Mouse (Mus musculus) cerebellum, postnatal 10 days (tissue): ENCODE measurements around the gene Uchl3.

Experiments
- DNase-seq, 2 experiments: peaks; one replicate each; pipeline ENCODE4 v3.0.0; 2021; ENCODE audit warnings: mixed read lengths in 2 of 2

The Uchl3 gene

DNA sequence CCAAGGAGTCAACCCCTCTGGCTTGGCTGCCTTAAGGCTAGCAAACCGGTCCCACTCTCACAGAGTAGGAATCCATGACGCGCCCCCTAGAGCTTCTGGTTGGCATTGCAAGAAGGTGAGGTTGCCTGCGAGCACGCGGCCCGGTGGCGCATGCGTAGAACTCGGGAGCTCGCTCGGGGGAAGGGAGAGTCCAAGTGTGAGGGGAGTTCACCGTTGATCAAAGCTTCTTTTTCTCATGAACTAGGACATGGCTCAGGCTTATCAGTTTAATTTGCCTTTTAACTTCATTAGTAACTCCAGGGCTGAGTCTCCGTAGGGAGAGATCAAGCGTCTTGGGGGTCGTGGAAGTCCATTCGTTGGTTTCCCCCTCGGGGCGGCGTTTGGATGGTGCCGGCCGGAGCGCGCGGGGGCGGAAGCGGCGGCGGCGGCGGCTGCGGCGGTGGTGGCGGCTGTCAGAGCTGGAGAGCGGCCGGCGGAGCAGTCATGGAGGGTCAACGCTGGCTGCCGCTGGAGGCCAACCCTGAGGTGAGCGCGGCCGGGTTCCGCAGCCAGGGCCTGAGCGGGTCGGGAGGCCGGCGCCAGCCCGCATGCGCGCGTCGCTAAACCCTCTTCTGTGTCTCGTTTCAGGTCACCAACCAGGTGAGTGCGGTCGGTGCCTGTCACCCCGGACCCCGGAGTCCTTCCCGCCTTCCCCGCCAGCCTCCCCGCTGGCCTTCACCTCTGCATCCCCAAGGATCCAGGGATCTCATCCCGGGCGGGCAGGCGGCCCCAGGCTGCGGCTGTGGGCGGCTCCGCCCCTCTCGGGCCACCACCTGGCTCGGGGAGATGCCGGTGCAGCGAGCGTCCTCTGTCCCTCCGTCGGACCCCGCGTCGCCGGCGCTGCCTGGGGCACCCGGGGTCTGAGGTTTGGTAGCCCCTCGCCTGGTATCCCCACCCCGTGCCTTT, at the start of gene Uchl3:
Gene Uchl3 (plus strand): TSS at position 387 of the 945 bp plus-strand sequence.
- DNase-seq, result peak; percentile 100

DNA sequence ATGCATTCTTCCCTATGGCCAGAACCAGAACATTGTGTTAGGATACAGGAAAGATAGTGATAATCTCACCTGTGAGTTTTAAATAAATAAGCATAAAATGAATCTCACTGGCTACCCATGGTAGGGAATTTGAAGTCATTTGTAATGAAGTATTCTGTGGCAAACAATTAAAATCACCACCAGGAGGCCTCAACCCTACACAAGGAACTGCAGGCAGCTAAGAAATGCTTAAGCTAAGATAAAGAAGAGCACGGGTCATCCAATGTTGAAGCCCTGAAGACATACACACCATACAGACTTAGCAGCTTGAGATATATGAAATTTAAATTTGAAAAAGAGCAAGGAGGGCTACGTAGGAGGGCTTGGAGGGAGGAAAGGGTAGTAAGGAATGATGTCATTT, 47.9 kb upstream of the Uchl3 start:
- DNase-seq, result no peak

DNA sequence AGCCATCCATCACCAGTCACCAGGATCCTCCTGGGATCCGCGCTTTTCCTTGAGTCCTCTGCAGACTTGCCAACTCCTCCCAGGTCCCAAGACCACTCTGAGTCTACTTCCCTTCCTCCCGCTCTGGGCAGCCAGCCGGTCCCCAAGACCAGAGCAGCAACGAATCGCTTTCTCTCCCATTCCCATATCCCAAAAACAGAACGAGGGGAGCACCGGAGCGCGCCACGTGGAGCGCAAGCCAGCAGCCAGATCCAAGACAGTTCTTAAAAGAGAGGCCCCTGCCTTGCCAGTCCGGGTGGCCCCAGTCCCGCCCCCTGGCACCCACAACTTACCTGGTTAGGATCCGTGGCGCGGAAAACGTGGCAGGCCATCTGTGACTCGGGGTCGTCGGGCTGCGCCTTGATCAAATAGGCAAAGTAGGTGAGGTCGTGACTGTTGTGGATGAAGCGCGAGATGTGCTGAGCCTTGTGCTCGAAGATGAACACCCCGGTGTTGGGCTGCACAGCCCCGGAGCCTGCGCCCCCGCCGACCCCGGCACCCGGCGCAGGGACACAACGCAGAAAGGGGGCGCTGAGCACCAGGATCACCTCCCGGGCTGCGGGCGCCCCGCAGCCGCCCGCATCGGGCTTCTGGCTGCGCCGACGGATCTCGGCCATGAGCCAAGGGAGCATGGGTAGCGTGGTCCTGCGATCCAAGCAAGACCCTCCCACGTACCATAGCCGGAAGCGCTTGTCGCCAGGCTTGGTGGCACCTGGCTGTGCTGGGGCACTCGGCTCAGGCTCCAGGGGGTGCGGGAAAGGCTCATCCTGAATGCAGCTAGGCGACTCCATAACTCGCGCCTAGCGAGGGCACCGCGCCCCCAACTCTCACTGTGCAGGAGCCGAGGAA, 45.9 kb upstream of the Uchl3 start:
- peak; percentile 72 to 74 for DNase-seq

DNA sequence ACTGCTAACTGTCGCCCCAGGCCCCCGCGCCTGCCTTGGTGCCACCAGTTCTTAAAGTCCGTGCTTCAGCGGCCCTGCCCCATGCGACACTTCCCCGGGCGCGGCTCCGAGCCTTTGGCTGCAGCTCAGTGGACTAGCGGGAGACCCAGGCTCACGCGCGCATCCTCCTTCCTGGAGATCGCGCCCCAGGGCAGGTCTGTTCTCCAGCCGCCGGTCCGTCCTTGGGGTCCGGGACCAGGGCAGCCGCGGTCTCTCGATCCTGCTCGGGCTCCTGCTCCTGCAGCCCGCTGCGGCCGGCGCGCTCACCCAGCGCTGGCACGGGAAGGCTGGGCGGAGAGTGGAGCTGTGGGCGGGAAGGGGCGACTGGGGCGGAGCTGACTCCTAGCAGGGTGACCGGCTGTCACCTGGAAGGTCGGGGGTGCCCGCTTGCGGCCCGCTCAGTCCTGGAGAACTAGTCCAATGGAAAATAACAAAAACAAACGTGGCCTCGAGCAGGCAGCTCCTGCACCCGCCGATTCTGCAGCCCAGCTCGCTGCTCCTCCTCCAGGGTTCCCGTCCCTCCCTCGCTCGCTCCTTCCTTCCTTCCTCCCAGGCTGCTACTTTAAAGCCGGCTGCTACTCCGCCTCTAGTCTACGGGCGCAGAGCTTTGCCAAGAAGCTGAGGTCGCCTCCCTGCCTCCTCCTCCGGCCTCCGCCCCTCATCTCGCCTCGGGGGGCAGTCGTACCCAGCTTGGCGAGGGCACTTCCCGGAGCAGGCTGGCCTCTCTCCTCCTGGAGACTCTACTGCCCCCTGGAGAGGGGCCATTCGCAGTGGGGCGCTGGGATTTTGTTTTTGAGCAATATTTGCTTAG, 45.0 kb upstream of the Uchl3 start, which contains the start of gene Tbc1d4:
Gene Tbc1d4 (minus strand): TSS at position 673 of the 850 bp plus-strand sequence.
- peak; percentile 89 to 94 for DNase-seq

DNA sequence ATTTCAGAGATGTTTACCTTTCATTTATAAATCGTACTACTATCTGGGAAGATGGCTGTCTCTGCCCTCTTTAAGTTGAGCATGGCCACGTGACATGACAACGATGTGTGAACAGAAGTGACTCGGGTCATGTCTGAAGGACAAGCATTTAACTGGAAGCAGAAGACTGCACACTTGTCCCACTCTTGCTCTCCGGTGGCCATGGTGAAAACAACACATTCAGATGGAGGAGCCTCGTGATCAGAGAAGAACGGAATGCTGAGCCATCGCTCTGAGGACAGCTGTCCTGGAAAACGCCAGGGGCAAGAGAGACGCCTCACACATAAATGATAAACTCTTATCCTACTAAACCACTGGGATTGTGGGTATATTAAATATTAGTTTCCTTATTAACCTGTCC, 43.1 kb upstream of the Uchl3 start:
- no peak for DNase-seq

DNA sequence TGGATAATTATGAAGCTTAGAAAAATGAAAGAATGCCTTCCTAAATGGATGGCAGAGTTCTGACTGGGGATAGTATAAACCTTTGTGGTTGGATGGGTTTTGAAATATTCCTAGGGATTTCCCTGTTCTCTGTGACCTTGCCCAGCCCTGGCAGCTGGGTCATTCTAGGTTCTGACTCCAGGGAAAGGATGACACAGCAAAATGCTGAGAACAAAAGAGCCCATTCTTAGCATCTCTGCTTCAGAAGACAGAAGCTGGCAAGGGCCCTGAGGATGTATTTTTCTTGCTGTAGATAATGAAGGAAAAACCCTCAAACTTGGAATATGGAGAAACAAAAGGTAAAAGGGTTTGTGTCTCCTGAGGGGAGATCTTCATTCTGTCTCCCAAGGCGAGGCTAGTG, 40.6 kb upstream of the Uchl3 start:
- no peak for DNase-seq

DNA sequence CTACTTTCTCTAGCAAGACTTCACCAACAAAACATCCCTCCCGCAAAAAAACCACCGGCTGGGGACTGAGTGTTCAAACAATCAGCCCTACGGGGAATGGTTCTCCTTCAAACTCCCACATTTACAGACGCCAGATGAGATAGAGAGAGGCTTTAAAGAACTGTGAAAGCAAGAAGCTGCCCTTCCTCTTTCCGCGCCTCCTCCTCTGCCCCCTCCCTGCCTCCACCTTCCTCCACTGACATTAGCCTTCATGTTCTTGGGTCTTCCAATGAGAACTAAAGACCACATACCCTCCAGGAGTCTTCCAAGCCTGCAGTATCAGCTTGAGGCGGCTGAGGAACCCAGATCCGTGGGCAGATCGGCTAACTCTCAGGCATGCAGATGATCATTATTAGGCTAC, 37.6 kb upstream of the Uchl3 start:
- DNase-seq, result no peak

DNA sequence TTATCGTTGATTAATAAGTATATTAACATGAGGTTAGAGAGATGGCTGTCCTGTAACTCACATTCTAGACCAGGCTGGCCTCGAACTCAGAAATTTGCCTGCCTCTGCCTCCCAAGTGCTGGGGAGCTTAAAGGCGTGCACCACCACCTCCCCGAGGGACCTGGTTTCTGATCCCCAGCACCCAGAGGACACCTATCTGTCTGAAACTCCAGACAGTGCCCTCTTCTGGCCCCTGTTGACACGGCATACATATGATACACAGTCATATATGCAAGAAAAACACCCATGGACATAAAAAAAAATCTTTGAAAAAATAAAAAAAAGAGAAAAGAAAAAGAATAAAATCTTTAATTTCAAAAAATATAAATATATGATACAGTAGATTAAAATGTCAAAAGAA, 36.1 kb upstream of the Uchl3 start:
- DNase-seq, result no peak

DNA sequence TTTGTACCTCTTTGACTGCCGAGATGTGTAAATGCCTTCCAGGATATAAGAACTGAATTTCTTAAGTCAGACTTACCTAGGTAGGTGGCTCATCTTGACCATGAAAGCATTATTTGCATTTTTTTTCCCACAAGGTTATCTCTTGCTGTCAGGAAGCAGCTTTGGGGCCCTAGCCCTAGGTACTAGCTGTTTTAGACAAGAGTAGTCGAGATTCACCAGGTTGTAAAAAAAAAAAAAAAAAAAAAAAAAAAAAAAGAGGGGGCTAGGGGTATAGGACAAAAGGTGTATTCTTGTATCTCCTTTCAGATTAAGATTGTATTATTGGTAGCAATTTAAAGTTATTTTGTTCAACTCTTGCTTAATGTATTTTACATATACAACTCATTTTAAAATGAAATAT, 23.2 kb upstream of the Uchl3 start:
- no peak for DNase-seq

DNA sequence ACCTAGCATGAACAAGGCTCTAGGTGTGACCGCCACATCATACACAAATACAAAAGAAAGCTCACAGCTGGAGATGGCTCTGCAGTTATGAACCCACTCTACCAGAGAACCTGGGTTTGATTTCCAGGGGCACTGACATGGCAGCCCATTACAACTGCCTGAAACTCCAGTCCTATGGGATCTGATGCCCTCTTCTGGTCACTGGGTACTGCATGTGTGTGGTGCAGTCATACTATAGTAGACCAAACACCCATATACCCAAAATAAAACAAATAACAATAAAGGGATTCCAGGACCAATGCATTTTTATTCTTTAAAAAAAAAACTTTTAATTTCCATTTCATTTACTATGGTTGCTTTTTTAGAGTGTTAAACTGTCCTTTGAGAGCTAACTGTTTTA, 18.0 kb upstream of the Uchl3 start:
- peak; percentile 21 to 22 for DNase-seq

DNA sequence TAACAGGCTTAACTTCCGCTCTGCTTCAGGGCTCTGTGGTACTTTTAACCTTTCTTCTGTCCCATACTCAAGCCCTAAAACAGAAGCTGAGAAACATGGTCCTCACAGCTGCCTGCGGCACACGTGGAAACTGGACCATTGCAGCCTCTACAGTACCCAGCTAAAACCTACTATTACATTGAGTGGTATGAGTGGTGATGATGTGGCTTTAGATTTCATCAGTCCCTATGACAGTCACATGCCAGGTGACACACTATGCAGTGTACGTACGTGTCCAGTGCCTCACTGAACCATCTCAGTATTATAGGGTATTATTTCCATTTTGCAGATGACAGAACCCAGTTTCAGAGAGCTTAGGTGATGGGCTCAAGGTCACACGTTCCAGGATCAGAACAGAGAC, 16.4 kb upstream of the Uchl3 start:
- no peak for DNase-seq

DNA sequence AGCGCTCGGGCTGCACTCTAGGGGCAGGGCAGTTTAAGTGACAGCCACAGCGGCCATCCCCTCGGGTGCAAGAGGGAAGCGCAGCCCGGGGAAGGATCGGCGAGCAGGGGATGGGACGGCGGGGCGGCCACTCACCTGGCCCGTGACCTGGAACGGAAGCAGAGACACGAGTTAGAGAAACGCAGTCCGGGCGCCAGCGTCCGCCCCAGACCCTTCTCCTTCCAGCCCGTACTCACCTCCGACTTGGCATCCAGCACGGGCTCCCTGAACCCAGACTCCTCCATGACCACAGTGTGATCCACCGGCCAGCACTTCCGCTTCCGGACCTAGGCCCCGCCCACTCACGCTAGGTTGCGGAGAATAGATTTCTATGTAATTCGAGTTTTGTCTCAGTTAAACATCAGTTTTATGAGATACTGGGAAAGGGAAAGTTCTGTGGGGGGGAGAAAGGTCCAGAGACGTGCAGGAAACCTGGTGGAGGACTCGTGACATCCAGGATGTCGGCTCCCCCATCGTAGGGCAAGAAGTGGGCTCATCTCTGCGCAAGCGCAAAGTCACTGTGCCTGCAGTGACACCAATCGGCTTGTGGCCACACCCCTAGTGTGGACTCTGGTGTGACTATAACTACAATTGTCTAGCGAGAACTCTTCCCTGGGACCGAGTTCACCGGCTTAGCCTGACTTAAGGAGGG, 13.5 kb upstream of the Uchl3 start, which contains the start of gene Commd6:
Gene Commd6 (minus strand): TSS at position 534 of the 691 bp plus-strand sequence.
- DNase-seq, result peak; percentile 94 to 95

DNA sequence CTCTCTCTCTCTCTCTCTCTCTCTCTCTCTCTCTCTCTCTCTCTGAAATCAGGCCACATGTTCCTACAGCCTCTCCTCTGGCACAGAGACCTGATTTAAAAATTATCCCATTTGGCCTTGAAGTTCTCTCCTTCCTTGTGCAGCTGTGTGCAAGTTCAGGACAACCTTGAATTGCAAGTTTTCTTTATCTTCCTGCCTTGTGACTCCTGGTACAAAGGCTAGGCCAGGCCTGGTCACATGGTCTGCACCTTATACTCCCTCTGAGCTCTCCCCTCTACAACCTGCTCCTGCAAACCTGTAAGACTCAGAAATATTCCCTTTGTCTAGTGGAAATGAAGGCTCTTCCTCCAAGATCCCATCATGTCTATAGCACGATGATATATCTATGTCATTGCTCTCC, 8.8 kb upstream of the Uchl3 start:
- DNase-seq, result no peak

DNA sequence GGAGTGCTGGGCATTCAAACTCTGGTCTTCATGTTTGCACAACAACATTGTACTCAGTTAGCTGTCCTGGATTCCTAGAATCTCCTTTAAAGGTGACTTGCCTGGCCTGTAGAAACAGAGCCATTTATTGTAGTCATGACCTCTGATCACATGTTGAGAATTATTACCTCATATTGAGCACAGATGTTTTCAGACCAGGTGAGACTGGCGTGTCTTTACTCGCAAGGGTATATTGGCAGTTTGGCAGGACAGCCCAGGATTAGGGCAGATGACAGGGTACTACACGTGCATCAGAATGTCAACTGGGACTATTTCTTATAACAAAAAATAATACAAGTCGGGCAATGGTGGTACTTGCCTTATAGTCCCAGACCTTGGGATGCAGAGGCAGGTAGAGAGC, 3.2 kb upstream of the Uchl3 start:
- DNase-seq, result no peak

DNA sequence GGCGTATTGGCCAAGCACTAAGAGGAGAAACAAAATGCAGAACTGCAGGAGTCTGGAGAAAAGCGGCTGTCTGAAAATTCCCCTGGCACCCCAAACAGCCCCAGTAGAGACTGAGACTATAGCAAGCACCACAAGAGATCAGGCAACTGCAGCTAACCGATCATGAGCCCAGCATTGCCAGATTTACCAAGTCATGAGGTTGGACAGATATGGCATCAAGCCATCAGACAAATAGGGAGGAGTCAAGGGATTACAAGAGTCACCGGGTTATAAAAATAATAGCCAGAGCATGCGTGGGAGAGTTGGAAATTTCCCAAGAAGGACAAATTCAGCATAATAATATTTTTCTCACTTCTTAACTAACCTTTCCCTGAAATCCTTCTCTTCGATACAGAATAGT, 1.2 kb upstream of the Uchl3 start:
- DNase-seq, result no peak

DNA sequence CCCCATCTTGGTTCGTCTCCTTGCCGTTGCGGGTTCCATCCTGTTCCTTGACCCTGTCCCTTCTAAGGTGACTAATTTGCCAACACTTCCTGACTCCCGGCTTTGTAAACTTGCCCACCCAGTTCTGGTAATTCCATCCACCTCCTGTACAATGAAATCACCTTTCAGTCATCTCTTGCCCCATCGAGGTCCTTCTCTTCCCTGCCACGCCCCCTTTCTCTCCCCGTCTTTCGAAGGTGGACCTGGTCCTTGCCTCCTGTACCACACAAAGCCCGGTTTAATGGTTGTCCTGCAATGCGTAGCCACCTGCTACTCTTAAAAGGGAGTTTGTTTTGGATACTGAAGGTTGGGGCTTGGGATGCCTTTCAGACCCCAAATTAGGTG, 751 bp downstream of the Uchl3 start:
- DNase-seq, result peak; percentile 39 to 49

DNA sequence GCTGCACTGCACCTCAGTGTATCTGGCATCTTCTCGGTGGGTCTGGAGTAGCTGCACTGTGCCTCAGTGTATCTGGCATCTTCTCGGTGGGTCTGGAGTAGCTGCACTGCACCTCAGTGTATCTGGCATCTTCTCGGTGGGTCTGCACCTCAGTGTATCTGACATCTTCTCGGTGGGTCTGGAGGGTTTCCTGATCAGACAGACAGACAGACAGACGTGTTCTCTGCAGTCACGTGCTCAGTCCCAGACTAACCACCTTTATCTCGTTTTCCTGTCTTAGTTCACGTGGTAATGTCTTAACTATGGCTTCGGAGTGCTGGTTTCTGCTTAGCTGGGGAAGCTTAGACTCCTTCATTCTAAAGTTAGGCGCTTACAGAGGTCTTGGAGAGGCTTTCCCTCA, 2.5 kb downstream of the Uchl3 start:
- no peak for DNase-seq

DNA sequence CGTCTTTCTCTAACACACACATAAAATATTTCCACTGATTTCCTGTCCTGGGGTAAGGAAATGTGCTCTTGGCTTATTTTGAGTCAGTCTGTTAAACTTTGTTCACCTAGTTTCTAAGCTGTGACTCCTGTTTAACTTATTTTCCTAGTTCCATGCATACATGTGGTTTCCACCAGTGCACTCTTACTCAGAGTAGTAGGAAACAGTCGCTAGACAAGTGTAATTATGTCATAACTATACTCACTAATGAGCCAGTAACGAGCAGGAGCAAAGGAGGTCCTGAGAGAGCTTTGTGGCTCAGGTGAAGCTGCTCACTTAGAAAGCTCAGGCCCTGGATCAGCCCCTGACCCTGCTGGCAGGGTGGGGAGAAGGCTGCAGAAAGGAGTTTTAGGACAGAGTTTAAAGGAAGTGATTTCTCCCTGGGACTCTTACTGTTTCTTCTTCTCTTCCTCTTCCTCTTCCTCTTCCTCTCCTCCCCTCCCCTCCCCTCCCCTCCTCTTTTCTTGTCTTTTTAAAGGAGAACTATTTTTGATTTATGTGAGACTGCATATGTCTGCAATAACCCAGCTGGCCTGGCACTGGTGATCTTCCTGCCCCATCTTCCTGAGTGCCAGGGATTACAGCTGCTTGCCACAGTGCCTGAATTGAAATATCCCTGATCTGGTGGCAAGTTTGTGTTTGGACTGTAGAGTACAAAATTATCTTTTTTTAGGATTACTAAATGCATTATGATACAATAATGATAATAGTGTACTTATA, 8.1 kb downstream of the Uchl3 start:
- no peak for DNase-seq

DNA sequence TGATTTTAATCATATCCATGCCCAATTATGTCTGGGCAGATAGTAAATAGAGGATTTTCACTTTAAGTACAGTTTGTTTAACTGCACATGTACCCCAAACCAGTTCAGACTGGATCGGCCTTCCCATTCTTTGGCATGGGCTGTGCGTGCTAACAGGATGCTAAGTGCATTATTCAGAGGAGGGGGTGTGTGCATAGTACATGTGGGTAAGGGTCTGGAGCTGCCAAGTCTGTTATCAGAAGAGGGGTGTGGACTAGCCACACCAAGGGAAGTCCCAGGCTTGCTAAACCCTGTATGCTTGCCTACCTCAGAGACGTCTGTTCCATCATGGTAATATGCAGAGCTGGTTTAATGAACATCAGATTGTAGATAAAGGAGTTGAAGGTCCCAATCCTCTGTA, 10.5 kb downstream of the Uchl3 start:
- DNase-seq, result no peak

DNA sequence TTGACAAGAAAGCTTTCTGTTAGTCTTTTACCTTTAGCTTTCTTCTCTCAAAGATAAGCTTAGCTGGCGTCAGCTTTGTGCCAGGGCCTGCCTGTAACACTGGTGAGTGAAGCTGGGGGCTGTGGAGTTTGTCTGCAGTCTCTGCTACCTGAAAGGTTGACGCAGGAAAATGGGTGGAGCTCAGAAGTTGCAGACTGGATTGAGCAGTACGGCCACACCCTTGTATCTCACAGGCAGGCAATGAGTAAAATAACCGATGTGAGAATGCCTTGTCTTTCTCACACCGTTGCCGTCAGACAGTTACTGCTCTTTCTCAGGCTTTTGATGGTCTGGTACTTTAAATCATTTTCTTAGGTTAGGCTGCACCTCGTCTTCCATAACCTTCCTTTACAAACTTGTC, 12.3 kb downstream of the Uchl3 start:
- DNase-seq, result no peak

DNA sequence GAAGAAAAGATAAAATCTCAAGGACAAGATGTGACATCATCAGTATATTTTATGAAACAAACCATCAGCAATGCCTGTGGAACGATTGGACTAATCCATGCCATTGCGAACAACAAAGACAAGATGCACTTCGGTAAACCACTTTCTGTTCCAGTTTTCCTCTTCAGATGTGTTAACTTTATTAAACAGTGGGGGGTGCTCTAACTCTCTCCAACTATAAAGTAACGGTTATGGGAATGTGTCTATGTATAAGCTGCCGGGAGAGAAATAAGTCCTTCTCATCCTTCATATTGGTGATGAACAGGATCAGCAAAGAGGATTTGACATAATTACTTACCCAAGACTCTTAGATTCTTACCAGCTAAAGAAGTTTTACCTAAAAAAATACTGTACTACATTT, 12.8 kb downstream of the Uchl3 start:
- DNase-seq, result no peak
